ENCODE assay signal across 10 mouse cellular contexts in the genomic region with DNA sequence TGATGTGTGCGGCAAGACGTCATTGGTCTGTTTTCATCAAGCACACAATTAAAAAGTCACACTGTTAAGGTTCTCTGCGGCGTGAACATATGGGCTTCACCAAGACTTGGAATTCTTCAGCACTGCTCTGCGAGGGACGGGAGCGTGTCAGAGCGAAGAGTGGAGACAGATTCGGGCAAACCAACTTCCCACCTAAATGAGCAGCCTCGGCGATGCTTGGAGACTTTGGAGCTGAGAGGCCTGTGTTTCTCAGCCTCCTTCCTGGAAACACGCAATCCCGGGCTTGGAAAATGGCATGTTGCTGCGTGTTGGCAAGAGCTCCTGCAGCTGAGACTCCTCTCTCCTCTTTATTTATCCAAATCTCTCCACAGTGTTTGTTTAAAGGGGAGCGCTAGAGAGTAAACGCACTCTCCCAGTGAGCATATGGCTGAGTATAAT.
DNase-seq lines count a peak whose midpoint lies in the region; TF ChIP-seq lines count a peak whose summit lies in the region.
"Had no signal": no experiment of that assay in that cellular context is flagged by ENCODE, and none has a peak within 500 bp of the region (broad histone marks: within the 10 kb centered on the region; RNA-seq: fewer than 3 reads in every experiment).

No protein-coding gene starts in this region.

- H3K4me3 ChIP-seq in left cerebral cortex, adult 2 months: no peak overlapping the region

- TF ChIP-seq CTCF in left cerebral cortex, adult 2 months (IDR thresholded peaks at IDR 0.05): no peak; the same call in 1 of the 2 replicates

- DNase-seq in kidney, postnatal 4 days: peak; percentile 36 to 48
- DNase-seq in kidney, postnatal 25 days: no peak
- DNase-seq in frontal cortex, postnatal 10 days (ENCODE audit: low spot score in 2 of 2): peak; percentile 37 to 54
- peak; percentile 52 to 54 for DNase-seq in left cerebral cortex, adult 2 months (ENCODE audit: extremely low spot score in 1 of 2, low spot score in 2 of 2)
- peak; percentile 62 for DNase-seq in right cerebral cortex, postnatal 4 days
- DNase-seq in heart, postnatal 25 days (ENCODE audit: low spot score): no peak
- no peak for DNase-seq in urinary bladder, postnatal 10 days (ENCODE audit: low spot score)
- no peak for DNase-seq in ovary, postnatal 10 days (ENCODE audit: low spot score)
- DNase-seq: heart, postnatal 4 days; retina, postnatal 1 day had no signal

- H3K27ac ChIP-seq in left cerebral cortex, adult 2 months: no peak overlapping the region

- intact Hi-C loops in left cerebral cortex, adult 2 months (cut with DNase I): loop anchor here (5.0 kb wide), 1 partner anchor 164 kb away; no protein-coding TSS in a partner anchor
- intact Hi-C loops in heart, postnatal 25 days (cut with DNase I): loop anchor here (10.0 kb wide), 1 partner anchor 151 kb away; no protein-coding TSS in a partner anchor

Comparison
In these comparisons a context has a peak if more than half of its experiments do, and no peak if none do; other contexts are left out.
1. DNase-seq: peak in kidney, postnatal 4 days (2 of 2), frontal cortex, postnatal 10 days (2 of 2), left cerebral cortex, adult 2 months (2 of 2) and right cerebral cortex, postnatal 4 days (single experiment); none in kidney, postnatal 25 days (0 of 2), heart, postnatal 25 days (single experiment), urinary bladder, postnatal 10 days (single experiment) and ovary, postnatal 10 days (single experiment).